Mouse (Mus musculus) small intestine, adult 2 months (tissue): ENCODE measurements at regions not wholly inside any gene's neighbourhood (a gene's known extent, or its start where the extent isn't known, plus 50 kb on each side); places are given as distances from the start of the nearest gene placed in this dataset.

ENCODE experiments used
- CTCF ChIP-seq: fragments of 200-500 bp; IDR thresholded peaks from 2 replicates; pipeline ENCODE4 v1.5.1; 2012; ENCODE audit warnings: low read depth, mild to moderate bottlenecking, control low read depth, inconsistent platforms, low read length, moderate library complexity, mixed read lengths; ENCODE audit not compliant: insufficient replicate concordance, insufficient read length; ENCODE audit errors: extremely low read depth
- POLR2A ChIP-seq: fragments of 200-500 bp; IDR thresholded peaks from 2 replicates; pipeline ENCODE4 v1.6.1; 2012; ENCODE audit warnings: low read depth, mild to moderate bottlenecking, control low read depth, inconsistent platforms, low read length, moderate library complexity

GRCm38 (mm10) chr13:102036819-102037624, 269.0 kb upstream of the Pik3r1 start:
- no peak for TF ChIP-seq CTCF
- no peak for TF ChIP-seq POLR2A
